Mouse (Mus musculus) spleen, adult 2 months (tissue): ENCODE measurements around the gene Prkce. TPM values are rescaled to one million over a fixed set of nuclear protein-coding genes. Genes with fewer than 3 reads are reported as not detected.

Source experiments
- DNase-seq, 2 experiments: peaks; one replicate each; pipeline versions ENCODE4 v3.0.0 to v3.0.0-alpha.2; 2012 to 2021; ENCODE audit warnings: low spot score in 2 of 2, low read depth in 1 of 2
- H3K27ac ChIP-seq: fragments of 200-500 bp; 2 replicates; pipeline ENCODE4 v1.5.1; 2012; ENCODE audit warnings: low read length, inconsistent platforms; ENCODE audit not compliant: insufficient read depth
- H3K27me3 ChIP-seq: fragments of 200-500 bp; 2 replicates; pipeline ENCODE4 v1.6.1; 2012; ENCODE audit warnings: mild to moderate bottlenecking, moderate library complexity, low read length, inconsistent platforms; ENCODE audit not compliant: control insufficient read depth, insufficient read depth
- H3K36me3 ChIP-seq: fragments of 200-500 bp; 2 replicates; pipeline ENCODE4 v1.6.1; 2012; ENCODE audit warnings: mild to moderate bottlenecking, low read length, inconsistent platforms; ENCODE audit not compliant: control insufficient read depth, insufficient read depth
- H3K4me1 ChIP-seq: fragments of 200-500 bp; 2 replicates; pipeline ENCODE4 v1.6.1; 2011; ENCODE audit warnings: inconsistent platforms; ENCODE audit not compliant: control insufficient read depth, insufficient read depth, insufficient read length
- H3K4me3 ChIP-seq: fragments of 200-500 bp; 2 replicates; pipeline ENCODE4 v1.5.1; 2011; ENCODE audit warnings: mild to moderate bottlenecking, inconsistent platforms; ENCODE audit not compliant: insufficient read depth, insufficient read length; ENCODE audit errors: extremely low read depth
- CTCF ChIP-seq: fragments of 200-500 bp; IDR thresholded peaks from 2 replicates; pipeline ENCODE4 v1.5.1; 2011; ENCODE audit warnings: mild to moderate bottlenecking, inconsistent platforms; ENCODE audit not compliant: insufficient read depth, insufficient read length, insufficient replicate concordance; ENCODE audit errors: extremely low read depth
- POLR2A ChIP-seq: fragments of 200-500 bp; IDR thresholded peaks from 2 replicates; pipeline ENCODE4 v1.6.1; 2011; ENCODE audit warnings: low read depth, low read length, inconsistent platforms
- WGBS: fragments of 180-500 bp; shearing (Covaris S2); methylation state at CpG from one replicate; pipeline ENCODE4 v1.1.7; 2018; 5-methylcytosine and 5-hydroxymethylcytosine counted together
- polyA plus RNA-seq: library from polyadenylated mRNA; depleted of rRNA; stranded (reverse); fragments of >200 nt; gene quantifications from 2 replicates; pipeline ENCODE4 v1.2.3, GENCODE M21; 2012

Prkce gene
- polyA plus RNA-seq, 1 experiment: 4.8 TPM

DNA sequence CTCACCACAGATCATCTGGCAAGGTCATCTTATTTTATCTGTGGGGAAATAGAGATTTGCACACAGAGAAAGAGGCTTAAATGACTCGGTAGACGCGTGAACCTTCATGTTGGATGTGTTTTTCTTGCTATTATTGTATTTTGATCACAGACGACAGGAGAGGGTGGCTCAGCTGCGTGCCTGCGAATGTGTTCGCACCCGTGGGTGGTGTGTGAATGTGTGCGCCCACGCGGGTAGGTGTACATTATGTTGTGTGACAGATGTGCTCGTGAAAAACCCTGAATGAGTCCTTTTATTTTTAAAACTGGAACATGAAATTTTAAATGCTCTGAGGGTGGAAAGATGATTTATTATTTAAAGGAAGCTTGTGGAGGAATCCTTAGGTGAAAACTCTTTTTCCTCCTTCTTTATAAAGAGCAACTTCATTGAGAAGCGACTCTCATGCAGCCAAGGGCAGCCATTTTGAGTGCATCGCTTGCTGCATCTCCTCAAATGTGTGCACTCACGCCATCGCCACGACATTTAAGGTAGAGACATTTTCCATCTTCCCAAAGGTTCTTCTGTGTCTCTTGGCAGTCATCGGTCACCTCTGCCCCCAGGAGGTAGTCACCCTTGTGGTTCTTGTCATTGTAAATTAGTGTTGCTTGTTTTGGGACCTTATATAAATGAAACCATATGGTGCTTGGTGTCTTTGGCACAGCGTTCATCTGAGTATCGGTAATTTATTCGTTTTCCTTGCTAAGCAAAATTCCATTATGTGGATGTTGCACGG is 177.8 kb downstream of the Prkce start:
- H3K4me3 ChIP-seq: no peak overlapping the region
- H3K27ac ChIP-seq: no peak overlapping the region
- DNase-seq: no peak
- H3K4me1 ChIP-seq: peaks cover 5% of the 10 kb centered on the region; the same call in 1 of the 2 replicates
- 91% methylated on average over 22 of the region's 22 CpGs for WGBS
- H3K27me3 ChIP-seq: no peaks in the 10 kb centered on the region
- TF ChIP-seq POLR2A: no peak
- TF ChIP-seq CTCF: no peak
- no peaks in the 10 kb centered on the region for H3K36me3 ChIP-seq

- Histone ChIP-seq H3K4me1 (peaks cover 21% of the 10 kb centered on the region; the same call in 1 of the 2 replicates), H3K27ac (peak overlapping the region; percentile 46), H3K4me3 (no peak overlapping the region), H3K36me3 (no peaks in the 10 kb centered on the region), H3K27me3 (no peaks in the 10 kb centered on the region)
- DNase-seq: no peak
- no peak for TF ChIP-seq POLR2A
- 83% methylated on average over 3 of the region's 3 CpGs for WGBS
These were observed 182.7 kb downstream of the Prkce start for GRCm38 (mm10) chr17:86350236-86350635.

GRCm38 (mm10) chr17:86350791-86351261 is 183.2 kb downstream of the Prkce start:
- H3K4me1 ChIP-seq: peaks cover 21% of the 10 kb centered on the region; the same call in 1 of the 2 replicates
- TF ChIP-seq POLR2A (no peak), CTCF (no peak)
- H3K4me3 ChIP-seq: no peak overlapping the region
- no peak for DNase-seq
- no peaks in the 10 kb centered on the region for H3K36me3 ChIP-seq
- no peaks in the 10 kb centered on the region for H3K27me3 ChIP-seq
- peak overlapping the region; percentile 46; the same call in 1 of the 2 replicates for H3K27ac ChIP-seq
- 78% methylated on average over 12 of the region's 12 CpGs for WGBS

- H3K27ac ChIP-seq: peak overlapping the region; percentile 56
These were observed 183.7 kb downstream of the Prkce start for GRCm38 (mm10) chr17:86351282-86351681.

DNA sequence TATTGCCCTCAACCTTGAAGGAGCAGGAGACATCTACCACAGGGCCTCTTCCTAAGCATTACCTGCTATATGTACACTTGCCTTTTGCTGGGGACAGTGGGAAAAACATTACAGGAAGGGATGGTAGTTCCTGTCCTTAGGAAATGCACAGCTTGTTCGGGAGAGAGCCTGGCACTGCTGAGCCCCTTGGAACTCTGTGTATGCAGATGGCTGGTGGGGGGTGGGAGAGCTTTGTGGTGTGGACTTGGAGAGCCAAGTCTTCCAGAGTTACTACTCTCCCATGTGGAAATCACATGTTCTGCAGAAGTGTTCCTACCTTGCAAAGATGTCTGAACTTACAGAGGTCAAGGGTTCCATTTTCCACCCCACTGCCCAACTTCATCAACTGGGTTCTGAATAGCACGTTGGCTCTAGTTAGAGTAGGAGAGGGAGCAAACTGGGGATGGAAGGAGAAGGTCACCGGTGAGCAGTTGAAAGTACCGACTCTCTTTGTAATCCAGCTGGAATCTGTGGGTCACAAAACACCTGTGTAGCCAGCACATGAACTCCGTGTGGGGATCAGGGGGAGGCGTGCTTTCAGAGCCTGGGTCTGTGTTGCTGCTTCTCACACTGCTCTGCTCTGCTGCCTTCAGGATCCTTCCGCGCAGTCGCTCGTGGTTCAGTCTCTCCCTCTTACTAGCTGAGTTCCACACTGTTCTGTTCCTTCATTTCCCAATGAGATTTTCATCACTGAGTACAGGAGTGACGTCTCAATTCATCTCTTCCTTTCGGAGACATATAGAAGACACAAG is 184.9 kb downstream of the Prkce start:
- H3K4me3 ChIP-seq: peak overlapping the region; percentile 63
- H3K27ac ChIP-seq: peak overlapping the region; percentile 86
- no peaks in the 10 kb centered on the region for H3K27me3 ChIP-seq
- peak in 1 of 2 experiments; percentile 40 for DNase-seq
- H3K36me3 ChIP-seq: no peaks in the 10 kb centered on the region
- H3K4me1 ChIP-seq: peaks cover 21% of the 10 kb centered on the region; the same call in 1 of the 2 replicates
- TF ChIP-seq CTCF: no peak
- TF ChIP-seq POLR2A: no peak
- WGBS: 54% methylated on average over 12 of the region's 12 CpGs

More at GRCm38 (mm10) chr17:86351282-86351681, 183.7 kb downstream of the Prkce start:
- DNase-seq: no peak
- H3K4me3 ChIP-seq: peak overlapping the region; percentile 5; the same call in 1 of the 2 replicates
- no peaks in the 10 kb centered on the region for H3K27me3 ChIP-seq
- no peak for TF ChIP-seq CTCF
- TF ChIP-seq POLR2A: no peak
- H3K36me3 ChIP-seq: no peaks in the 10 kb centered on the region
- WGBS: 78% methylated on average over 4 of the region's 4 CpGs
- peaks cover 21% of the 10 kb centered on the region; the same call in 1 of the 2 replicates for H3K4me1 ChIP-seq

DNA sequence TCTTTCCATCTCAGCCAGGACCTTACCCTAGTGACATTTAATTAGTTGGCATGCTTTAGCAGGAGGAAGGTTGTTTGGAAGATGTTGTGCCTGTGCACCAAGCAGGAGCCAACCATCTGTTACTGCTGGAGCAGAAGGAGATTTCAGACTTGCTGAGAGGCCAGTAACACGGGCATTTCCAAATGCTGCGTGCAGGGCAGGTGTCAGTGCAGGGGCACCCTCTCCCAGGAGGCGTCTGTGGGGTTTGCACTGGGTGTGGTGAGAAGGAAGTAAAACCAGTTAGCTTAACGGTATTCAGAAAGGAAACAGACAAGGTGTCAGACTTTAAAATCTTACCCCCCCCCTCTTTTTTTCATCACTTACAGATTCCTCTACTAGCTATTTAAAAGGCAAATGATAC is 186.1 kb downstream of the Prkce start:
- Histone ChIP-seq H3K4me1 (peaks cover 31% of the 10 kb centered on the region), H3K27ac (peak overlapping the region; percentile 86), H3K27me3 (no peaks in the 10 kb centered on the region), H3K36me3 (no peaks in the 10 kb centered on the region), H3K4me3 (peak overlapping the region; percentile 63)
- WGBS: 10% methylated on average over 4 of the region's 4 CpGs
- TF ChIP-seq CTCF: no peak
- peak; percentile 78 for TF ChIP-seq POLR2A
- peak in 1 of 2 experiments; percentile 84 for DNase-seq
